Mouse (Mus musculus) large intestine, adult 2 months (tissue): ENCODE data around the gene Atp6v0a1. TPM values are rescaled to one million over a fixed set of nuclear protein-coding genes. Genes with fewer than 3 reads are reported as not detected.

Experiments
- DNase-seq: peaks from one replicate; pipeline ENCODE4 v3.0.0-alpha.2; 2012; ENCODE audit warnings: low read depth, low spot score
- WGBS: fragments of 180-500 bp; shearing (Covaris S2); methylation state at CpG from one replicate; pipeline ENCODE4 v1.1.7; 2018; 5-methylcytosine and 5-hydroxymethylcytosine counted together
- polyA plus RNA-seq: library from polyadenylated mRNA; depleted of rRNA; stranded (reverse); fragments of >200 nt; gene quantifications from 2 replicates; pipeline ENCODE4 v1.2.3, GENCODE M21; 2012; rRNA removed

Gene Atp6v0a1
- 48.4 and 73.0 TPM in 2 replicates for polyA plus RNA-seq

- WGBS = 1% methylated on average over 44 of the region's 44 CpGs
- DNase-seq = peak; percentile 88
These were observed at the start of gene Atp6v0a1 for GRCm38 (mm10) chr11:101009046-101009887. TSS of gene Atp6v0a1 (plus strand) at chr11:101009452.

- no peak for DNase-seq
- 6% methylated on average over 14 of the region's 14 CpGs for WGBS
These were observed 49.8 kb upstream of the Atp6v0a1 start for GRCm38 (mm10) chr11:100959464-100959810.

GRCm38 (mm10) chr11:100959826-100960225 is 49.4 kb upstream of the Atp6v0a1 start:
- DNase-seq = no peak
- WGBS = 29% methylated on average over 3 of the region's 3 CpGs

- 13% methylated on average over 6 of the region's 6 CpGs for WGBS
- no peak for DNase-seq
These were observed 48.7 kb upstream of the Atp6v0a1 start for GRCm38 (mm10) chr11:100960540-100960939.

GRCm38 (mm10) chr11:100962371-100962911 is 46.8 kb upstream of the Atp6v0a1 start:
- 55% methylated on average over 9 of the region's 9 CpGs for whole genome bisulfite sequencing
- DNase-seq = no peak

- WGBS = 42% methylated on average over 9 of the region's 9 CpGs
- no peak for DNase-seq
These were observed 45.6 kb upstream of the Atp6v0a1 start for GRCm38 (mm10) chr11:100963647-100964046.

- 72% methylated on average over 7 of the region's 7 CpGs for WGBS
- DNase-seq = no peak
These were observed 45.1 kb upstream of the Atp6v0a1 start for GRCm38 (mm10) chr11:100964180-100964579.

- WGBS = 72% methylated on average over 6 of the region's 6 CpGs
These were observed 44.2 kb upstream of the Atp6v0a1 start for GRCm38 (mm10) chr11:100964901-100965542.

GRCm38 (mm10) chr11:100965760-100966159 is 43.5 kb upstream of the Atp6v0a1 start:
- WGBS = 72% methylated on average over 6 of the region's 6 CpGs
- no peak for DNase-seq

More at GRCm38 (mm10) chr11:100964901-100965542, 44.2 kb upstream of the Atp6v0a1 start:
- no peak for DNase-seq

GRCm38 (mm10) chr11:100967376-100967775 is 41.9 kb upstream of the Atp6v0a1 start:
- DNase-seq = no peak
- 59% methylated on average over 5 of the region's 5 CpGs for WGBS

GRCm38 (mm10) chr11:100967881-100968420 is 41.3 kb upstream of the Atp6v0a1 start:
- 58% methylated on average over 5 of the region's 5 CpGs for WGBS
- DNase-seq = no peak

- 50% methylated on average over 5 of the region's 5 CpGs for WGBS
- no peak for DNase-seq
These were observed 40.8 kb upstream of the Atp6v0a1 start for GRCm38 (mm10) chr11:100968501-100968900.

GRCm38 (mm10) chr11:100969189-100969743 is 40.0 kb upstream of the Atp6v0a1 start:
- DNase-seq = no peak
- WGBS = 10% methylated on average over 35 of the region's 35 CpGs

- no peak for DNase-seq
- under 1% methylated on average over 65 of the region's 65 CpGs for WGBS
These were observed 39.3 kb upstream of the Atp6v0a1 start for GRCm38 (mm10) chr11:100969744-100970556.

GRCm38 (mm10) chr11:100970557-100970937 is 38.7 kb upstream of the Atp6v0a1 start, which contains the start of gene Cavin1:
TSS of gene Cavin1 (minus strand) at chr11:100970887.
- no peak for DNase-seq
- 5% methylated on average over 20 of the region's 20 CpGs for WGBS

- 80% methylated on average over 10 of the region's 10 CpGs for WGBS
- DNase-seq = no peak
These were observed 37.8 kb upstream of the Atp6v0a1 start for GRCm38 (mm10) chr11:100971455-100971854.

- DNase-seq = no peak
- 94% methylated on average over 7 of the region's 7 CpGs for WGBS
These were observed 36.0 kb upstream of the Atp6v0a1 start for GRCm38 (mm10) chr11:100973245-100973644.

GRCm38 (mm10) chr11:100974381-100974970 is 34.8 kb upstream of the Atp6v0a1 start:
- 42% methylated on average over 14 of the region's 14 CpGs for WGBS
- no peak for DNase-seq

- WGBS = 51% methylated on average over 7 of the region's 7 CpGs
- DNase-seq = no peak
These were observed 34.0 kb upstream of the Atp6v0a1 start for GRCm38 (mm10) chr11:100975241-100975640.
